Mouse (Mus musculus) frontal cortex, postnatal 25 days (tissue): ENCODE data around the gene Slc6a13.
"Not testable (repeated sequence)": the region's sequence is repeated elsewhere in the genome, so short reads cannot be mapped to it uniquely, and the experiment has no call there.

ENCODE experiments used
- DNase-seq, 2 experiments: peaks; one replicate each; pipeline ENCODE4 v3.0.0; 2022; ENCODE audit warnings: low spot score in 2 of 2

Slc6a13 gene

GRCm38 (mm10) chr6:121326486-121327069, 26.6 kb downstream of the Slc6a13 start:
- no peak for DNase-seq

DNA sequence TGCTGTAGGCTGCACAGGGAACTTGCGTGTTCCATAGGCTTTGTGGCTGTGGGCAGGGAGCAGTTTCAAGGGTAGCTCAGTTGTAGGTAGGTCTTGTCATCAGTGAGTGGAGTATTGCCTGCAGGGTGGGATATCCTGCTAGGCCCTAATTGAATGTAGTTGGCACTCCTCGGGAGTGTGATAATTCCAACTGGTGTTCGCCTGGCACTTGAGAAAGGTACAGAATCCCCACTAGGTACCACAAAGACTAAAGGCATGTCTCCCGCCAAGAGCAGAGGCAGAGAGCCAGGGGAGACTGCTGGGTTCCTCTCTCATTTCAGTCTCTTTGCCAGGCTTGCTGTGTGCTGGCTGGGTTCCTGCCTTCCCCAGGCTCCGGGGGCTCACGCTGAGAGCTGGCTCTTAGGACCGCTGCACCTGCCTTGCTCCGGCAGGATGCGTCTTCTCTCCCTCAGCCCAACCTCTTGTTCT, 28.4 kb downstream of the Slc6a13 start:
- DNase-seq: peak in 1 of 2 experiments; percentile 9

GRCm38 (mm10) chr6:121329848-121330508, 30.0 kb downstream of the Slc6a13 start:
- no peak for DNase-seq

DNA sequence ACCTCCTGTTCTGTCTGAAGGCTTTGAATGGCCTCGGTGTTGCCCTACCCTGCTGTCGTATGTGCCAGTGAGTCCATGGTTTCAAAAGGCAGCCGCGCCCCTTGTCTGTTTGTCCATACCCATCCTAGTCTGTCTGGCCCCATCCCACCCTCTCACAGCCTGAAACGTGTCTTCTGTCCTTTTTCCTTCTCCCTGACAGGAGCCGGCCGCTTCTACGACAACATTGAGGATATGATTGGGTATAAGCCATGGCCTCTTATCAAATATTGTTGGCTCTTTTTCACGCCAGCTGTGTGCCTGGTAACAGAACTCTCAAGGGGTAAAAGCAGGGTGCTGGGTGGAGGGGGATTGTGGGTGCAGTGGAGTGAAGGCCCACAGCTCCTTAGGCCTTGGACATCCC, 35.8 kb downstream of the Slc6a13 start:
- no peak for DNase-seq

GRCm38 (mm10) chr6:121336558-121336957, 36.5 kb downstream of the Slc6a13 start:
- DNase-seq: no peak

DNA sequence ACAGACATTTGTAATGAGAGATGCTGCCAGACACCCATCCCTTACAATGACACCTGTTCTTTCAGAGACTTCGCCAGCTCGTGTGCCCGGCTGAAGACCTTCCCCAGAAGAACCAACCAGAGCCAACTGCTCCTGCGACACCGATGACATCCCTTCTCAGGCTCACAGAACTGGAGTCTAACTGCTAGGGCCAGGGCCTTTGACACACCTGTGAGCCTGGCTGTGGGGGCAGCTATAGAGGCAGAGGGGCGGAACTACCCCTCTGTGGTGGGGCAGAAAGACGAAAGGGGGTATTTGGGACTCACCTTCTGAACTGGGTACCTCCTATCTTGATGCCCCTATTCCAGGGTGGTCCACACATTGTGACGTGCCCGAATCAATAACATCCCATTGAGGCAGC, 37.2 kb downstream of the Slc6a13 start:
- DNase-seq: no peak

DNA sequence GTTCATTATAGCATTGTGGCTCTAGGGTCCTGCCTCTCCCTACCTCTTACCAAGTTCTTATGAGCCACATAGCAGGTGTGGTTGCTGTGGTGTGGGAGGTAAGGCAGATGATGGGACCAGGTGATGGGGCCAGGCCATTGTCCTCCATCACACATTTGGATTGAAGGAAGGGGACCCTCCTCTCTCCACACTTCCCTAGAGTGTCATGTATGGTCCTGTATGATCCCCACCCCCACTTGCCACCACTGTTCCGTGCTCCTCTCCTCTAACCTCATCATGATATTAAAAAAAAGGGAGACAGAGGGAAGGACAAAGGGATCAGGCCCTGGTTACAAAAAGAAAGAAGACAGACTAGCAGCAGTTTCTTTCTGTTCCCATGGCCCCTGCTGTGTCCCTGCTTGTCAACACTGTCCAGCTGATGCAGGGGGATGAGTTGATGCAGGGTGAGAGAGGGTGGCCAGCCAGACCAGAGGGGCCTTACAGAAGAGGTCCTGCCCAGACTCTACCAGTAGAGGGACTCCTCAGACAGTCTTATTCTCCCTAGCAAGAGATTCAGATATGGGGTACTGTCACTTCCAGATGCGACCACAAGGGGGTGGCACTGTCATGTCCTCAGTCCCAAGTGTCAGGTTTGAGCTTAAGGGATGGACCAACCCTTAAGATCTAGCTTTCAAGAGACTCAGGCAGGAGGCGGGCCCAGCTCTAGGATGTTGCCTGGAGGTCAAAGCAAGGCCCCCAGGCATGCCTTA, 37.9 kb downstream of the Slc6a13 start:
- DNase-seq: peak; percentile 76 to 83

- no peak for DNase-seq
Observed at GRCm38 (mm10) chr6:121338519-121338896, 38.5 kb downstream of the Slc6a13 start.

GRCm38 (mm10) chr6:121341650-121342049, 41.6 kb downstream of the Slc6a13 start:
- DNase-seq: no peak

- no peak for DNase-seq
Observed at GRCm38 (mm10) chr6:121343026-121343770, 43.2 kb downstream of the Slc6a13 start, which contains the start of gene Slc6a12. Slc6a12 (plus strand) TSS chr6:121343076.

DNA sequence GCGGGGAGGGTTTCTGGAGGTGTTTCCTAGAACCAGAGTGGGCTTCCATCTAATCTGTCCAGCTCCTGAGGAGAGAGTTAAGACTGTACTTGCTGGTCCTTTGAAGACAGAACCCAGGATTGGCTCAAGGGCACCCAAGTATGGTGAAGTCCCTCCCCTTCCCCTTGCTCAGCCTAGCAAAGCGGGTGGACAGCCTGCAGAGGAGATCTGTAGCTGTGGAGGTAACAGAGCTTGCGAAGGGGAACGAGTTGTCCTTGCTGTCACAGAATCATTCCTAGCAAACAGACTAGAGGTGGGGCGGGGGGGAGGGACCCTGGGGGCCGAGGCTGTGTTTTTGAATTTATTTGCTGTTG, 43.7 kb downstream of the Slc6a13 start:
- no peak for DNase-seq

GRCm38 (mm10) chr6:121344329-121344728, 44.3 kb downstream of the Slc6a13 start:
- DNase-seq: no peak

- no peak for DNase-seq
Observed at GRCm38 (mm10) chr6:121346428-121346827, 46.4 kb downstream of the Slc6a13 start.

- no peak for DNase-seq
Observed at GRCm38 (mm10) chr6:121352276-121352675, 52.2 kb downstream of the Slc6a13 start.

- no peak for DNase-seq
Observed at GRCm38 (mm10) chr6:121356041-121356440, 56.0 kb downstream of the Slc6a13 start.

DNA sequence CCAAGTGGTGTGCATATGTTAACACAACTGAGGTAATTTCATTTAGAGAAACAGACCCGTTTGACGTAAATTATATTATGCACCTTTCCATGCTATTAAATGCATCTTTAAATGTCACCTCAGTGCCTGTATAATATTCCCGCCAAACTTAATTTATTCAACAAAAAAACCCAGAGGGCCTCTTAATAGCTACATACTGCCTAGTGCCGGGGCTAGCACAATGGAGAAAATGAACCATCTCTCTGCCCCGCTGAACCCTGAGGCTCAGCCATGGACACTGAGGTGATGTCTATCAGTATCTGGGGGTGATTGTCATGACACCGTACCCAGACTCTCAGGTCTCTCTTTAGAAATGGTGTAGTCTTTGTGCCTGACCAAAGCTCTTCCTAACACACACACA, 57.2 kb downstream of the Slc6a13 start:
- DNase-seq: no peak

- DNase-seq: no peak
Observed at GRCm38 (mm10) chr6:121363061-121363460, 63.0 kb downstream of the Slc6a13 start.

DNA sequence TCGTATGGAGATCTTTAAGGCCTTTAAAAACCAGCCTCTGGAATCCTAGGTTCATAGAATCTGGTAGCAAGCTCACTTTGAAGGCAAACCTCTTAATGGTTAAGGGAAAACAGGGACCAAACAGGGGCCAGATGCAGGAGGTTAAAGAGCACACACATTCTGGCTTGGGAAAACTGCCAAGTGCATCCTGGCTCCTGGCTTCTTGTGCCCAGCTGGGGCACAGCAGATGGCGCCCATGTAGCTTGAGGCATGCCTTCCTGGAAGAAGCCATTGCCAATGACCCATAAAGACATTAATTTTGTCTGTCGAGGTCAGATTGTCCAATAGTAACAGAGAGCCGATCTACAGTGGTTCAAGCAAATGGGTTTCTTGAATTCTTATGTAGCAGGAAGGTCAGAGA, 63.9 kb downstream of the Slc6a13 start:
- no peak for DNase-seq

GRCm38 (mm10) chr6:121366537-121366936, 66.5 kb downstream of the Slc6a13 start:
- not testable (repeated sequence) for DNase-seq

DNA sequence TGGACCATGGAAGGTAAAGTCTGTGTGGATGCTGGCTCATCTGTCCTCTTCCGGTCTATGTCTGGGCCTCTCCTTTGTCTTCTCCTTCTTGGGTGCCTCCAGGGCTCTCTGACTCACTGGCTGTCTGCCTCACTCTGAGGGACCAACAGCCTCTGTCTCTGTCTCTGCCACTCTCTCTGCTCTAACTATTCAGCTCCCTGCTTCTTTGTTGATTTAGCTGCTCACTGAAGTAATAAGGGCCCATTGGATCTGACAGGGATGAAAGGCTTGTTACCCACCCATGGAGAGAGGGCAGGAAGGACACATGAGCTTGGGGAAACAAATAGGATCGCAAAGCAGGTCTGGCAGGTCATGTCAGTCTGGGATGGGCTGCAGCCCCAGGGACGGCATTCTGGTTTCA, 67.1 kb downstream of the Slc6a13 start:
- DNase-seq: no peak

GRCm38 (mm10) chr6:121371197-121371980, 71.4 kb downstream of the Slc6a13 start:
- DNase-seq: no peak
